Mouse (Mus musculus) lung, postnatal 4 days (tissue): ENCODE results near the gene Kdm6b.

Experiments used
- DNase-seq, 2 experiments: peaks; one replicate each; pipeline ENCODE4 v3.0.0; 2021

The Kdm6b gene

DNA sequence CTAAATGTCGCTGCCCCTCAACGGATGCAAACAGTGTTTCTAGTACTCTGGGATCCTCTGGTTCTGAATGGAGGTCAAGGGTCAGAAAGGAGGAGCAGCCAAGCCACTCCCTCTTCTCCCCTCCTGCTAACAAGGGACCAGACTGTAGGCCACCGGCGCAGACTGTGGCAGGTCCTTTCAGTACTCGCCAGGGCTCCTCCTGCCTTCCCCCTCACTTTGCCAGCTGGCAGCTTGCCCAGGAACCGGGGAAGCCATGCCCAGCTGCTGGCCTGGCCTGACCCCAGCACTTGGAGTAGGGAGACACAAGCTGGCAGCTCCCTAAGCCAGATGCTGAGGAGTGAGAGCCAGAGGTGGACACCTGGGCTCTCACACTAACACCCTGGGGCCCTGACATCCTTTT lies 48.6 kb downstream of the Kdm6b start:
- DNase-seq = peak; percentile 95 to 98

- DNase-seq = no peak
Measured at GRCm38 (mm10) chr11:69364376-69364775, 49.1 kb downstream of the Kdm6b start.

DNA sequence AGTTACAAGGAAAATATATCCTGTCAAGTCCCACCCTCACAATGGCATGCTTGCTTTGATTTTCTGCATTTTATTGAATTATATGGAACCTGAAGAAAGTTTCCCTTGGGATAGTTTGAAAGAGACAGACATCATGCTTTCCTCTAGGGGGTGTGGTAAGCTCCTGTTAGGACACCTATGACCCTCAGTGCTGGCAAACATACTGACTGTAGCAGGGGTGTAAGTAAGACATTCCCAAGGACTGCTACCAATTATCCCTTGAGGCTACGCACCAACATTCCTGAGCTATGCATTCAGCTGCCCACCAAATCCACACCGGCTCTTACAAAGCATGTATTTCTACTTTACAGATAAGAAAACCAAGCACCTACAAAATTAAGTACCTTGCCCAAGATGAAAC lies 51.0 kb downstream of the Kdm6b start:
- no peak for DNase-seq

GRCm38 (mm10) chr11:69362021-69362420 lies 51.5 kb downstream of the Kdm6b start:
- DNase-seq = no peak

- no peak for DNase-seq
Measured at GRCm38 (mm10) chr11:69357690-69358089, 55.8 kb downstream of the Kdm6b start.

DNA sequence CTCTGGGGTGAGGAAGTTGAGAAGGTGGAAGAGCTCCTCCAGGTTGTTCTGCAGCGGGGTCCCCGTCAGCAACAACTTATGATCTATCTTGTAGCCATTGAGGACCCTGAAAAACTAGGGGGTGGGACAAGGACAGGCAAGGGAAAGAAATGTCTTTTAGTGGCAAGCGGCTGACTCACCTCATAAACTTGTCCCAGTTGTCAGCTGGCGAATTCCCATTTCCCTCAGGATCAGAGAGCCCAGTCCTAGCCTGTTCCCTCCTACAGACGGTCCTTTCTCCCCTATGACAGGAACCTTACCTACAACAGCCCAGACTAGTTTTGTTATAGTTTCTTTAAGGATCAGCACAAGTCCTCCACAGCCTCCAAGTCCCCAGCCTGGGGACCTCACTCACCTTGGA lies 56.9 kb downstream of the Kdm6b start:
- DNase-seq = no peak
